Mouse (Mus musculus) kidney, adult 9 months (tissue): ENCODE results near the gene Ccdc69.

Experiments
- DNase-seq: peaks from one replicate; pipeline ENCODE4 v3.0.0; 2022

The Ccdc69 gene

DNA sequence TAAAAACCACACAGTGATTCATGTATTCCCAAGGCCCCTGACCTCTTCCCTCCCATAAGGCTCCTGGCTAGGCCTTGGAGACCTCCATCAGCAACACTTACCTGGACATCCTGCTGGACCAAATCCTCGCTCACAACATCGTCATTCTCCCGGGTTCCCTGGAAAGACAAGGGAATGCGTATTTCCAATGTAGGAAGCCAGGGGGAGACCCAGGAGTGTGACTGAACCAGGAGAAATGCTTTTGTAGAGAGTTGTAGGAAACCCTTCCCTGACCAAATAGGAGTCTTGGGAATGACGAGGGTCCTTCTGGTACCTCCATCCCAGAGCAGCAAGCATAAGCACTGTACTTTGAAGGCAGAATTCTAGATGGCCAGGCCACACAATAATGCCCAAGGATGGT, 72.2 kb downstream of the Ccdc69 start:
- DNase-seq: no peak

DNA sequence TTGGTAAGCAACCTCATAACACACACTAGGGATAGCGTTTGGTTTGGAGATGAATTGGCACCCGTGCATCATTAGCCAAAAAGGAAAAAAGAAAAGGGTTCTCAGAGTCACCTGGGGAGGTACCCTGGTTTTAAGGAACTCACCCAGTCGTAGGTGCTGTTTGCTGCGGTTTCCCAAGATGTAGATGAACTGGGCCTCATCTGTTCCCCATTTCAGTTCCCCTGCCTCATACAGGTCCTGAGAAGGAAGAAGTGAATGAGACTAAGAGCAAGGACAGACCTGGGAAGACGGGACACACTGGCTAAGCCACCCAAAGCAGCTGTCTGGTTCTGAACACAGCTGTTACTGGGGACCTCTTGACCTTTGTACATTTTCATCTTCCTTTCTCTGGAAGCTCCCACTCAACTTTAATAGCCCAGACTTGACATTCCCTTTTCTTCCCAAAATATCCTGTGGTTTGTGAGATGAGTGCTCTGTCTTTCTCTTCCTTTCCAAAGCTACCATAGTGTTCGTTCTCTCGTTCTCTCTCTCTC, 72.9 kb downstream of the Ccdc69 start:
- peak; percentile 36 for DNase-seq
